Mouse (Mus musculus) pancreas, adult 10 weeks (tissue): Measurements from ENCODE around the gene Zfp518b. TPM values are rescaled to one million over a fixed set of nuclear protein-coding genes. Genes with fewer than 3 reads are reported as not detected.

Experiments
- polyA plus RNA-seq: library from polyadenylated mRNA; stranded (reverse); fragments of 350-450 nt; fragmentation: Illumina TruSeq; extraction: RNeasy Lipid Tissue Mini Kit (QIAGEN cat#74804); gene quantifications from one replicate; pipeline ENCODE4 v1.2.3, GENCODE M21; 2015; ENCODE audit warnings: low read depth, low replicate concordance; ENCODE audit not compliant: insufficient read depth

Gene Zfp518b
- polyA plus RNA-seq = 0.65 TPM

DNA sequence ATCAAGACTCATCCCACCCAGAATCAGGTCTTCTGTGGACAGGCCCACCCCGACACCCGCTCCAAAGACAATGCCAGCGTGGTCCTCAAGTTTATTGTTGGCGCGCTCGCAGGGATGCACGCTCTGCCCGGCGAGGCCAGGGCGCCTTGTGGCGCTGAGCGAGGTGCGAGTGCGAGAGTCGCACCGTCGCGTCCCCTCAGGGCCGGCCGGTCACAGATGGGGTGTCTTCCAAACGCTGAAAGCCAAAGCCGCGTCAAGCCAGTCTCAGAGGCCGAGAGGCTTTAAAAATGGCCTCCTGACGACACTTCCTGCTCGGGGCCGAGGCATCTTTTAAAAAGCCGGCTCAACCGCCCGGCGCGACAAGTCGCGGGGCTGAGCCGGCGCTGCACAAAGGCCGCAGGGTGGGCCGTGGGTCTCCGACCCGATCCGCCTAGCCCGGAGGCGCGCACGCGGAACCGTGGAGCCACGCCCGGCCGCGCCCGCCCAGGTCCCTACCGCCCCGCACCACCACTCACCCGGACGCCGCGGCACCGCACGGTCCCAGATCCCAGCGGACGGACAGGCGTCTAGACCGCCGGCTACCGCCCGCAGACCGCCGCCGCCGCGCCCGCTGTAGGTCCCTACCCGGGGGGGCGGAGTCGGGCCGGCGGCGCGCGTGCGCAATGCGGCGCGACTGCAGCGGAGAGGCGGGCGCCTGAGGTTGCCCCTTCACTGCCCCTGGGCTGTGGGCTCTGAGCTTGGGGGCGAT lies at the start of gene Zfp518b:
Gene Zfp518b, minus strand, starts transcription at position 663 of the 748 bp plus-strand sequence.

Other genes starting within 250 kb of the Zfp518b start
- 1.1 TPM for gene Slc2a9, start 181.7 kb downstream of the Zfp518b start, polyA plus RNA-seq
- 17.4 TPM for gene Wdr1, start 121.6 kb downstream of the Zfp518b start, polyA plus RNA-seq
- not detected for gene Clnk, start 192.0 kb upstream of the Zfp518b start, polyA plus RNA-seq